In genomic region chr5:131422737-131423136, GRCm38 (mm10) we compare ENCODE assay signal across 18 mouse cellular contexts.
DNase-seq lines count a peak whose midpoint lies in the region; ATAC-seq and TF ChIP-seq lines count a peak whose summit lies in the region.
"Had no signal": no experiment of that assay in that cellular context is flagged by ENCODE, and none has a peak within 500 bp of the region (broad histone marks: within the 10 kb centered on the region; RNA-seq: fewer than 3 reads in every experiment).

No protein-coding gene starts in this region.

- no peaks in the 10 kb centered on the region for H3K79me2 ChIP-seq in heart, adult 2 months (replicated peaks; ENCODE audit: control insufficient read depth, insufficient read depth, low read length)

- no peaks in the 10 kb centered on the region for H3K27me3 ChIP-seq in heart, adult 2 months (ENCODE audit: control insufficient read depth, insufficient read depth, low read length)
- H3K27me3 ChIP-seq in liver, embryonic 14.5 days (ENCODE audit: control insufficient read depth, insufficient read depth, low read length) = no peaks in the 10 kb centered on the region
- H3K27me3 ChIP-seq in ES-Bruce4 (ENCODE audit: control insufficient read depth, insufficient read depth, low read length, poor library complexity, severe bottlenecking) = no peaks in the 10 kb centered on the region
- no peaks in the 10 kb centered on the region for H3K27me3 ChIP-seq in kidney, embryonic 16.5 days (ENCODE audit: insufficient read depth, low read length)
- H3K27me3 ChIP-seq: hindbrain, embryonic 12.5 days; limb, embryonic 15.5 days; neural tube, embryonic 13.5 days had no signal

- no peak for DNase-seq in heart, adult 2 months
- DNase-seq in heart, adult 9 months (ENCODE audit: low spot score in 2 of 2) = no peak
- DNase-seq in liver, embryonic 14.5 days (ENCODE audit: low read depth in 3 of 3, low spot score in 3 of 3) = no peak
- no peak for DNase-seq in liver
- no peak for DNase-seq in brain, embryonic 14.5 days (ENCODE audit: low read depth)
- DNase-seq: cerebellum, postnatal 25 days; heart, adult 11 months; kidney, postnatal 25 days; lung, postnatal 36 days; right cerebral cortex, postnatal 14 days; thymus, postnatal 36 days had no signal

- TF ChIP-seq POLR2A in heart, adult 2 months (IDR thresholded peaks at IDR 0.05; ENCODE audit: insufficient read depth, low read depth, low read length) = no peak
- no peak for TF ChIP-seq POLR2A in ES-Bruce4 (IDR thresholded peaks at IDR 0.05; ENCODE audit: insufficient read depth, low read length)
- TF ChIP-seq POLR2A in brain, embryonic 14.5 days (IDR thresholded peaks at IDR 0.05; ENCODE audit: borderline replicate concordance, extremely low read depth, insufficient read depth, insufficient read length, poor library complexity, severe bottlenecking) = no peak

- H3K27ac ChIP-seq in heart, adult 2 months = no peak overlapping the region
- no peak overlapping the region for H3K27ac ChIP-seq in liver, embryonic 14.5 days
- H3K27ac ChIP-seq in ES-Bruce4 (ENCODE audit: insufficient read depth, low read length) = no peak overlapping the region
- H3K27ac ChIP-seq in kidney, embryonic 16.5 days (ENCODE audit: low read length) = no peak overlapping the region
- H3K27ac ChIP-seq: forebrain, embryonic 13.5 days; hindbrain, embryonic 12.5 days; limb, embryonic 15.5 days; midbrain, embryonic 10.5 days; neural tube, embryonic 13.5 days had no signal

- no peak overlapping the region for H3K4me3 ChIP-seq in heart, adult 2 months
- no peak overlapping the region for H3K4me3 ChIP-seq in liver, embryonic 14.5 days (ENCODE audit: insufficient read depth in 1 of 2, low read depth in 2 of 2, low read length in 2 of 2)
- H3K4me3 ChIP-seq in ES-Bruce4 (ENCODE audit: low read depth, low read length) = no peak overlapping the region
- no peak overlapping the region for H3K4me3 ChIP-seq in kidney, embryonic 16.5 days (ENCODE audit: low read length)
- H3K4me3 ChIP-seq: forebrain, embryonic 13.5 days; hindbrain, embryonic 12.5 days; limb, embryonic 15.5 days; midbrain, embryonic 10.5 days; neural tube, embryonic 13.5 days had no signal

- peak; percentile 47 for TF ChIP-seq CTCF in heart, adult 2 months (IDR thresholded peaks at IDR 0.05)
- peak; percentile 44 for TF ChIP-seq CTCF in liver, embryonic 14.5 days (IDR thresholded peaks at IDR 0.05; ENCODE audit: low read depth)
- peak; percentile 55 for TF ChIP-seq CTCF in ES-Bruce4 (IDR thresholded peaks at IDR 0.05; ENCODE audit: low read depth, low read length)
- peak; percentile 46; the same call in 1 of the 2 replicates for TF ChIP-seq CTCF in brain, embryonic 14.5 days (IDR thresholded peaks at IDR 0.05; ENCODE audit: borderline replicate concordance, extremely low read depth, insufficient read depth, insufficient read length)

- no peaks in the 10 kb centered on the region for H3K36me3 ChIP-seq in heart, adult 2 months (ENCODE audit: control insufficient read depth, insufficient read depth, low read length)
- H3K36me3 ChIP-seq in liver, embryonic 14.5 days (replicated peaks; ENCODE audit: control insufficient read depth, insufficient read depth, low read depth) = no peaks in the 10 kb centered on the region
- no peaks in the 10 kb centered on the region for H3K36me3 ChIP-seq in ES-Bruce4 (ENCODE audit: control insufficient read depth, insufficient read depth, low read length, poor library complexity, severe bottlenecking)
- no peaks in the 10 kb centered on the region for H3K36me3 ChIP-seq in kidney, embryonic 16.5 days (ENCODE audit: insufficient read depth, low read length)
- H3K36me3 ChIP-seq: hindbrain, embryonic 12.5 days; limb, embryonic 15.5 days; midbrain, embryonic 10.5 days; neural tube, embryonic 13.5 days had no signal

- H3K9me3 ChIP-seq in liver, embryonic 14.5 days (ENCODE audit: control insufficient read depth, low read length) = no peaks in the 10 kb centered on the region
- H3K9me3 ChIP-seq in ES-Bruce4 (replicated peaks; ENCODE audit: control insufficient read depth, insufficient read depth, low read length, poor library complexity, severe bottlenecking) = no peaks in the 10 kb centered on the region
- H3K9me3 ChIP-seq in kidney, embryonic 16.5 days (ENCODE audit: low read length) = no peaks in the 10 kb centered on the region
- H3K9me3 ChIP-seq: forebrain, embryonic 13.5 days; hindbrain, embryonic 12.5 days; limb, embryonic 15.5 days; midbrain, embryonic 10.5 days; neural tube, embryonic 13.5 days had no signal

- H3K9ac ChIP-seq in heart, adult 2 months (ENCODE audit: low read depth, low read length) = no peak overlapping the region
- H3K9ac ChIP-seq in liver, embryonic 14.5 days (replicated peaks) = no peak overlapping the region
- H3K9ac ChIP-seq in ES-Bruce4 (ENCODE audit: low read depth, poor library complexity, severe bottlenecking) = no peak overlapping the region
- H3K9ac ChIP-seq in kidney, embryonic 16.5 days (replicated peaks; ENCODE audit: low read length) = no peak overlapping the region
- H3K9ac ChIP-seq: forebrain, embryonic 13.5 days; hindbrain, embryonic 12.5 days; limb, embryonic 15.5 days; neural tube, embryonic 13.5 days had no signal

- intact Hi-C loops in heart, adult 2 months (cut with DNase I) = no loop called here

- 77% methylated on average over 3 of the region's 3 CpGs for WGBS in heart, adult 2 months
- 70% methylated on average over 3 of the region's 3 CpGs for WGBS in liver, embryonic 14.5 days (ENCODE audit: insufficient replicate concordance)
- 80% methylated on average over 3 of the region's 3 CpGs for WGBS in kidney, embryonic 16.5 days

- no peak for TF ChIP-seq EP300 in heart, adult 2 months (IDR thresholded peaks at IDR 0.05; ENCODE audit: insufficient read depth, low read depth, low read length)
- TF ChIP-seq EP300 in liver, embryonic 14.5 days (IDR thresholded peaks at IDR 0.05; ENCODE audit: low read depth) = no peak
- TF ChIP-seq EP300 in ES-Bruce4 (IDR thresholded peaks at IDR 0.05; ENCODE audit: insufficient read depth, low read depth, low read length) = no peak

- no peak for ATAC-seq in liver, embryonic 14.5 days (ENCODE audit: insufficient read depth)
- ATAC-seq in kidney, embryonic 16.5 days (ENCODE audit: low FRiP score, low TSS enrichment) = no peak
- ATAC-seq: forebrain, embryonic 13.5 days had no signal

- no peaks in the 10 kb centered on the region for H3K4me1 ChIP-seq in heart, adult 2 months (ENCODE audit: control insufficient read depth, insufficient read depth, low read length)
- H3K4me1 ChIP-seq in liver, embryonic 14.5 days (replicated peaks; ENCODE audit: control insufficient read depth in 2 of 2, insufficient read depth in 2 of 2, low read length in 1 of 2) = no peaks in the 10 kb centered on the region
- H3K4me1 ChIP-seq in ES-Bruce4 (ENCODE audit: control insufficient read depth, insufficient read depth, low read length) = no peaks in the 10 kb centered on the region
- H3K4me1 ChIP-seq in kidney, embryonic 16.5 days (ENCODE audit: insufficient read depth, low read length) = no peaks in the 10 kb centered on the region
- H3K4me1 ChIP-seq: hindbrain, embryonic 12.5 days; neural tube, embryonic 13.5 days had no signal

- H3K4me2 ChIP-seq in liver, embryonic 14.5 days (ENCODE audit: low read depth) = no peak overlapping the region
- no peak overlapping the region for H3K4me2 ChIP-seq in kidney, embryonic 16.5 days (replicated peaks; ENCODE audit: low read depth, low read length)
- H3K4me2 ChIP-seq: forebrain, embryonic 13.5 days; hindbrain, embryonic 12.5 days; limb, embryonic 15.5 days; neural tube, embryonic 13.5 days had no signal
